Mouse (Mus musculus): ENCODE measurements at regions not wholly inside any gene's neighbourhood (a gene's known extent, or its start where the extent isn't known, plus 50 kb on each side); places are given as distances from the start of the nearest gene placed in this dataset. TPM values are rescaled to one million over a fixed set of nuclear protein-coding genes. Genes with fewer than 3 reads are reported as not detected.

- no peak for ATAC-seq (ENCODE audit: insufficient number of reproducible peaks, insufficient read depth, low FRiP score, low read depth)
- 33% methylated on average over 4 of the region's 4 CpGs for WGBS
- H3K4me3 ChIP-seq (ENCODE audit: control insufficient read depth in 1 of 2, insufficient read depth in 1 of 2, low read depth in 1 of 2, low read length in 2 of 2), result no peak overlapping the region
These were observed 621.3 kb downstream of the Plxdc2 start for GRCm38 (mm10) chr2:16977380-16977779.

GRCm38 (mm10) chr2:16982823-16983222, 626.7 kb downstream of the Plxdc2 start:
- 36% methylated on average over 1 of the region's 1 CpGs for whole genome bisulfite sequencing
- ATAC-seq (ENCODE audit: insufficient number of reproducible peaks, insufficient read depth, low FRiP score, low read depth), result no peak
- no peaks in the 10 kb centered on the region for H3K36me3 ChIP-seq (ENCODE audit: control insufficient read depth, insufficient read depth, low read length)
- no peak overlapping the region for H3K4me2 ChIP-seq (ENCODE audit: low read length)
- no peak overlapping the region for H3K9ac ChIP-seq (ENCODE audit: low read length)
- no peaks in the 10 kb centered on the region for H3K27me3 ChIP-seq (ENCODE audit: control insufficient read depth, insufficient read depth, low read length)
- H3K27ac ChIP-seq (replicated peaks in 1 of 2; ENCODE audit: control insufficient read depth in 1 of 2, insufficient read depth in 1 of 2, low read depth in 2 of 2, low read length in 2 of 2), result no peak overlapping the region
- H3K9me3 ChIP-seq (ENCODE audit: control insufficient read depth, low read length), result no peaks in the 10 kb centered on the region
- H3K4me1 ChIP-seq (ENCODE audit: control insufficient read depth in 2 of 2, insufficient read depth in 2 of 2, low read length in 2 of 2), result no peaks in the 10 kb centered on the region
- H3K4me3 ChIP-seq (ENCODE audit: control insufficient read depth in 1 of 2, insufficient read depth in 1 of 2, low read depth in 1 of 2, low read length in 2 of 2), result no peak overlapping the region

More at GRCm38 (mm10) chr2:16977380-16977779, 621.3 kb downstream of the Plxdc2 start:
- Histone ChIP-seq H3K27ac (replicated peaks in 1 of 2; ENCODE audit: control insufficient read depth in 1 of 2, insufficient read depth in 1 of 2, low read depth in 2 of 2, low read length in 2 of 2) (no peak overlapping the region), H3K36me3 (ENCODE audit: control insufficient read depth, insufficient read depth, low read length) (no peaks in the 10 kb centered on the region), H3K27me3 (ENCODE audit: control insufficient read depth, insufficient read depth, low read length) (no peaks in the 10 kb centered on the region), H3K9me3 (ENCODE audit: control insufficient read depth, low read length) (no peaks in the 10 kb centered on the region), H3K4me2 (ENCODE audit: low read length) (no peak overlapping the region), H3K9ac (ENCODE audit: low read length) (no peak overlapping the region), H3K4me1 (ENCODE audit: control insufficient read depth in 2 of 2, insufficient read depth in 2 of 2, low read length in 2 of 2) (no peaks in the 10 kb centered on the region)

- H3K4me3 ChIP-seq (ENCODE audit: control insufficient read depth in 1 of 2, insufficient read depth in 1 of 2, low read depth in 1 of 2, low read length in 2 of 2), result no peak overlapping the region
- no peaks in the 10 kb centered on the region for H3K27me3 ChIP-seq (ENCODE audit: control insufficient read depth, insufficient read depth, low read length)
- no peak overlapping the region for H3K27ac ChIP-seq (replicated peaks in 1 of 2; ENCODE audit: control insufficient read depth in 1 of 2, insufficient read depth in 1 of 2, low read depth in 2 of 2, low read length in 2 of 2)
- no peak for ATAC-seq (ENCODE audit: insufficient number of reproducible peaks, insufficient read depth, low FRiP score, low read depth)
- H3K9me3 ChIP-seq (ENCODE audit: control insufficient read depth, low read length), result no peaks in the 10 kb centered on the region
- no peak overlapping the region for H3K4me2 ChIP-seq (ENCODE audit: low read length)
- WGBS, result 83% methylated on average over 5 of the region's 5 CpGs
- H3K36me3 ChIP-seq (ENCODE audit: control insufficient read depth, insufficient read depth, low read length), result no peaks in the 10 kb centered on the region
- H3K4me1 ChIP-seq (ENCODE audit: control insufficient read depth in 2 of 2, insufficient read depth in 2 of 2, low read length in 2 of 2), result no peaks in the 10 kb centered on the region
- no peak overlapping the region for H3K9ac ChIP-seq (ENCODE audit: low read length)
These were observed 627.6 kb downstream of the Plxdc2 start for GRCm38 (mm10) chr2:16983583-16984221.

Small RNA genes in the stretch of these regions (microRNA-seq; reads per million reads assigned to microRNA genes)
- not detected for gene Gm24933
